Mouse (Mus musculus) gastrocnemius, adult 2 months (tissue): ENCODE data around the gene Ebpl. TPM values are rescaled to one million over a fixed set of nuclear protein-coding genes. Genes with fewer than 3 reads are reported as not detected.
A peak's percentile ranks its signal among the peaks of the same experiment; 100 is the strongest.
"Not testable (repeated sequence)": the region's sequence is repeated elsewhere in the genome, so short reads cannot be mapped to it uniquely, and the experiment has no call there.

Experiments
- DNase-seq: peaks from one replicate; pipeline ENCODE4 v3.0.0; 2022
- H3K27ac ChIP-seq: fragments of 200-600 bp; 2 replicates; pipeline ENCODE4 v1.8.1; 2022; ENCODE audit warnings: mild to moderate bottlenecking
- H3K4me3 ChIP-seq: fragments of 200-600 bp; 2 replicates; pipeline ENCODE4 v1.8.1; 2022; ENCODE audit warnings: mild to moderate bottlenecking, moderate library complexity
- CTCF ChIP-seq: fragments of 200-600 bp; IDR thresholded peaks from 2 replicates; pipeline ENCODE4 v1.8.1; 2022; ENCODE audit warnings: antibody characterized with exemption, mild to moderate bottlenecking, moderate library complexity
- intact Hi-C: fragments of 180-260 bp; cut with DNase I; formaldehyde crosslinking; loops from one replicate; pipeline ENCODE4 v1.15.1; 2025
- total RNA-seq, 2 experiments: library from RNA; stranded (reverse); gene quantifications; 2 replicates each; pipeline ENCODE4 v1.2.3; 2021

Gene Ebpl
- total RNA-seq, 2 experiments from 2014 or later, result 1.1 to 1.2 TPM

GRCm38 (mm10) chr14:61354251-61355235, 5.7 kb downstream of the Ebpl start:
- H3K4me3 ChIP-seq, result no peak overlapping the region
- DNase-seq, result no peak
- no peak for TF ChIP-seq CTCF
- intact Hi-C loops, result no loop called here
- H3K27ac ChIP-seq, result peak overlapping the region; percentile 31; the same call in 1 of the 2 replicates

GRCm38 (mm10) chr14:61350808-61351207, 9.4 kb downstream of the Ebpl start:
- Histone ChIP-seq H3K4me3 (no peak overlapping the region), H3K27ac (no peak overlapping the region)
- no peak for DNase-seq
- TF ChIP-seq CTCF, result no peak
- intact Hi-C loops, result no loop called here

GRCm38 (mm10) chr14:61349876-61350275, 10.4 kb downstream of the Ebpl start:
- no peak for TF ChIP-seq CTCF
- no peak overlapping the region for H3K4me3 ChIP-seq
- DNase-seq, result peak; percentile 25
- intact Hi-C loops, result no loop called here
- peak overlapping the region; percentile 41; the same call in 1 of the 2 replicates for H3K27ac ChIP-seq

GRCm38 (mm10) chr14:61346827-61347698, 13.2 kb downstream of the Ebpl start:
- intact Hi-C loops, result no loop called here
- peak; percentile 31; the same call in 1 of the 2 replicates for TF ChIP-seq CTCF

GRCm38 (mm10) chr14:61344590-61344989, 15.6 kb downstream of the Ebpl start:
- no peak overlapping the region for H3K27ac ChIP-seq
- no peak for TF ChIP-seq CTCF
- intact Hi-C loops, result no loop called here
- no peak for DNase-seq
- H3K4me3 ChIP-seq, result no peak overlapping the region

More at GRCm38 (mm10) chr14:61346827-61347698, 13.2 kb downstream of the Ebpl start:
- Histone ChIP-seq H3K27ac (no peak overlapping the region), H3K4me3 (no peak overlapping the region)
- DNase-seq, result no peak

GRCm38 (mm10) chr14:61339381-61339780, 20.9 kb downstream of the Ebpl start:
- TF ChIP-seq CTCF, result no peak
- H3K4me3 ChIP-seq, result no peak overlapping the region
- intact Hi-C loops, result no loop called here
- peak overlapping the region; percentile 77 for H3K27ac ChIP-seq
- DNase-seq, result peak; percentile 51

GRCm38 (mm10) chr14:61330996-61331561, 29.2 kb downstream of the Ebpl start:
- peak overlapping the region; percentile 96 for H3K27ac ChIP-seq
- TF ChIP-seq CTCF, result peak; percentile 84
- peak overlapping the region; percentile 62 for H3K4me3 ChIP-seq
- DNase-seq, result peak; percentile 89
- intact Hi-C loops, result loop anchor here (1.0 to 5.0 kb wide), 2 partner anchors 167 to 226 kb away; partner anchors contain the start of gene Spryd7

GRCm38 (mm10) chr14:61330591-61330990, 29.6 kb downstream of the Ebpl start:
- no peak for TF ChIP-seq CTCF
- peak; percentile 29 for DNase-seq
- intact Hi-C loops, result loop anchor here (5.0 kb wide), 1 partner anchor 227 kb away; the partner anchor contains the start of gene Spryd7
- peak overlapping the region; percentile 96 for H3K27ac ChIP-seq
- peak overlapping the region; percentile 62 for H3K4me3 ChIP-seq

GRCm38 (mm10) chr14:61327618-61328450, 32.4 kb downstream of the Ebpl start:
- peak; percentile 87 for DNase-seq
- peak overlapping the region; percentile 92 for H3K27ac ChIP-seq
- intact Hi-C loops, result no loop called here
- peak; percentile 7; the same call in 1 of the 2 replicates for TF ChIP-seq CTCF
- peak overlapping the region; percentile 60 for H3K4me3 ChIP-seq

- peak; percentile 59 for TF ChIP-seq CTCF
- peak; percentile 39 for DNase-seq
- Histone ChIP-seq H3K27ac (peak overlapping the region; percentile 92), H3K4me3 (peak overlapping the region; percentile 60)
- intact Hi-C loops, result not testable (repeated sequence)
Measured at GRCm38 (mm10) chr14:61327007-61327406, 33.2 kb downstream of the Ebpl start.

GRCm38 (mm10) chr14:61322740-61323139, 37.5 kb downstream of the Ebpl start:
- no peak for TF ChIP-seq CTCF
- DNase-seq, result no peak
- Histone ChIP-seq H3K4me3 (no peak overlapping the region), H3K27ac (no peak overlapping the region)
- intact Hi-C loops, result no loop called here

- no peak for TF ChIP-seq CTCF
- intact Hi-C loops, result no loop called here
- Histone ChIP-seq H3K27ac (no peak overlapping the region), H3K4me3 (no peak overlapping the region)
- no peak for DNase-seq
Measured at GRCm38 (mm10) chr14:61321200-61321599, 39.0 kb downstream of the Ebpl start.
